Mouse (Mus musculus): Measurements from ENCODE around the gene Myof.

GRCm38 (mm10) chr19:37975951-37976350 lies 67.4 kb downstream of the Myof start:
- TF ChIP-seq POLR2A (IDR thresholded peaks at IDR 0.05; ENCODE audit: low read depth, low read length): no peak
- TF ChIP-seq CTCF (IDR thresholded peaks at IDR 0.05; ENCODE audit: extremely low read depth, insufficient read length, insufficient replicate concordance, low read depth, low read length): no peak
